Mouse (Mus musculus) cerebellum, adult 18-20 months (tissue): ENCODE results near the gene Gm20388.
"Not testable (repeated sequence)": the region's sequence is repeated elsewhere in the genome, so short reads cannot be mapped to it uniquely, and the experiment has no call there.

ENCODE experiments used
- DNase-seq, 2 experiments: peaks; one replicate each; pipeline ENCODE4 v3.0.0; 2021

The Gm20388 gene

DNA sequence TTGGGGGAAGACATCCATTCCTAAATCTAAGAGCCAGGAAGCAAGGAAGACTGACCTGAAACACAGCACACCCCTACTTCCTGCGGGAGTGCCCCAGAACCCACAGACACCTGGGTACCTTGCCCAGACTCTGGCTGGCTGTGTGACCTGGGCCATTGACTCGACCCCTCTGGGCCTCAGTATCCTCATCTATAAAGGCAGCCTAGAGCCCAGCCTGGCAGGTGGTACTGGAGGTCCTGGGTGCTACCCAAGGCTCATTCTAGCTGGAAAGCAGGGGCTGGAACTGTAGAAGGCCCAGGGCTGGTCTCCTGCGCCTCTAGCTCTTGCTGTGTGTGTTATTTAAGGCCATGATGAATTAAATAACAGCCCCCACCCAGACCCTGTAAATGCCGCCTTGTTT lies 1743.5 kb downstream of the Gm20388 start:
- DNase-seq = no peak

DNA sequence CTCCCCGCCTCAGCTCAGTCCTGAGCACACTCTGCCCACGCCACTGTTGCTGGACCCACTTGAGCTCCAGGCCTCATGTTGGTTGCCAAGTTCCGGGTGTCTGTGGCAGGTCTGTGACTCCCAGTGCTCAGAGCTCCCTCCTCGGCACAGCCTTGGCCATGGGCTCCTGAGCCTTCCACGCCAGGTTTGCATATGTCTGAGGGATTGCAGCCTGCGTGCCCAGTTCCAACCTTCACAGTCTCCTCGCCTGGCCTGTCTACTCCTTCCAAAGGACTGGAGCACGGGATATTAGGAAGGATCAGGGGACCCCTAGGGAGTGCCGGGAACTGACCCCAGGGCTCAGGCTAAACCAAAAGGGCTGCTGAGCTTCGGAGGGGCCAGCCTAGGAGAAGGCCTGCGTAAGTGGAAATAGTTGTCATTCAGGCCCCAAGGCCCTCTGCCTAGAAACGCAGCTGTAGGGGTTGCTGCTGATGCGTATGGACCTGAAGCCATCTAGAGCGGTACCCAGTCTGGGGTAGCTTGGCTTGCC lies 1744.4 kb downstream of the Gm20388 start:
- peak in 1 of 2 experiments; percentile 35 for DNase-seq

DNA sequence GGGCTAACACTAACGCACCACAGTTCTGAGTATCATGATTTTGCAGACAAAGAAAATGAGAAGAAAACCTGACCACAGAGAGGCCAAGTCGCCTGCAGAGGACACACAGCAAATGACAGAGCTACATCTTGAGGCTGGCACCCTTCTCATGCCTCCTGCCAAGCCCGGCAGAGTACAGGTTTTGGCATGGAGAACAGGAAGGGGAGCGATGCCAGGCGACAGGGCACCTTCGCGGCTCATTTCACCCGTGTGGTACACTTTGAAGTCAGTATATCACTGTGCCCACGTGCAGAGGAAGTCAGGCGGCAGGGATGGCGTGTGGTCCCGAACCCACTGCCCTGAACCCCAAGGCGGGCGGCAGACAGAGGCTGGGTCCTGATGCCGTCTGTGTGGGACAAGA lies 1750.0 kb downstream of the Gm20388 start:
- peak; percentile 47 to 51 for DNase-seq

DNA sequence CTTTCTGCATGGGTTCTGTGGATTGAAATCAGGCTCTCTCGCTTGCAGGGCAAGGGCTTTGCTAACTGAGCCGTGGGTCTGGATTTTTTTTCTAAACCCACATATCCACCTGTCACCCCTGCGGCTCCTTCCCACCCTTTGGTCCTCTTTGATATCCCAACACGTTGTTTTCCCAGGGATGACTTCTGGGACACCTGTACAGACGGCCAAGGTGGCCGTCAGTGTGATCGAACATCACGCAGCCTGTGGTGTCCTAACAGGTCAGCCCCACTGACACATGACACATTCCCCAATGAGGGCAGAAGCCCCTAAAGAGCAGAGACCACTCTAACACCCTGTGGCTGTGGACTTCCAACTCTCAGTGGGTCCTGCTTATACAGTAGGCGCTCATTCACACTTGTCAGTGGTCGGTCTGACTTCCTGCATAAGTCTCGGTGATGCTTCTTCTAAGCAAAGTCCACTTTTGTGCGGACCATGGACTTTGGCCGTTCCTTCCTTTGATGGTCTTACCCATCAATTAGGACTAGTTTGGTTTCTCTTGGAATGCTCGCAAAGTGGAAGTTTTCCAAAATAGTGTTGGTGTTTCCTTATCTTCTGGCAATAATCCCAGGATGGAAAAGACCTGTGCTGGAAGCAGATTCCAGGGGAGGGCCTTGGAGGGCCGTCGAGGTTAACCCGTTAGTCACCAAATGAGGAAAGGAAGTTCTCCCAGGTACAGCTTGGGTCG lies 1751.2 kb downstream of the Gm20388 start:
- DNase-seq = no peak

DNA sequence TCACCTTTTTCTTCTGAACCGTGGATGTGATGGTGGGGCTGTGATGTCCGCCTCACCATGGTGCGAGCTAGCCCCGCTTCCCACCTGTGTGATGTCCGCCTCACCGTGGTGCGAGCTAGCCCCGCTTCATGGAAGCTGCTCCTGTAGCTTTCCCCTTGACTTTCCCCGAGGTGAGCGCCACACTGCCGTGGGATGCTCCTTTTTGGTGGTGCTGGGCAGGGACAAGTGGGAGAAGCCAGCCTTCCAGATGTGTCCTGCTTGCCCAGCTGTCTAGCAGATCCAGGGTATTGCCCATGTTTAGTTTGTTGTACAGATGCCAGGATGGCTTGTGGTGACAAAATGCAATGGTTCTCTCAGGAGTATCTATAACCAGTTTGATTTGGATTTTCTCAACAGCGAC lies 1752.5 kb downstream of the Gm20388 start:
- DNase-seq = no peak

DNA sequence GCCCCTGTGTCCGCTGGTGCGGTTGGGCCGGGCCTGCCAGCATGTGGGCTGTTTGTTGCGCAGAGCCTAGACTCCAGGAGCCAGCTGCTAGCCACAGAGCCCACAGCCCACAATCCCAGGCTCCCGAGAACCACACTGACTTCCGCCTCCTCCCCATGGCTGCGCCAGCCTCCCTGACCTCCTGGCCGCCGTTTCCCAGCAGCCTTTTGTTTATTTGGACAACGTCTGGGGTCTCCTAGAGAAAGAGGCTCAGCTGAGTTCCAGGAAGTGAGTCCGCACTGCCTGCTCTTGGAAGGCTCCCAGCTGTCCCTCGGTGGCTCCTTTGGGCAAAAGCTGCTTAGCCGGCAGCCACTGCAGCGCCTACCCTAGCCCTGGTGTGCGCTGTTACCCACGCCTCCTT lies 1754.7 kb downstream of the Gm20388 start:
- DNase-seq = no peak

DNA sequence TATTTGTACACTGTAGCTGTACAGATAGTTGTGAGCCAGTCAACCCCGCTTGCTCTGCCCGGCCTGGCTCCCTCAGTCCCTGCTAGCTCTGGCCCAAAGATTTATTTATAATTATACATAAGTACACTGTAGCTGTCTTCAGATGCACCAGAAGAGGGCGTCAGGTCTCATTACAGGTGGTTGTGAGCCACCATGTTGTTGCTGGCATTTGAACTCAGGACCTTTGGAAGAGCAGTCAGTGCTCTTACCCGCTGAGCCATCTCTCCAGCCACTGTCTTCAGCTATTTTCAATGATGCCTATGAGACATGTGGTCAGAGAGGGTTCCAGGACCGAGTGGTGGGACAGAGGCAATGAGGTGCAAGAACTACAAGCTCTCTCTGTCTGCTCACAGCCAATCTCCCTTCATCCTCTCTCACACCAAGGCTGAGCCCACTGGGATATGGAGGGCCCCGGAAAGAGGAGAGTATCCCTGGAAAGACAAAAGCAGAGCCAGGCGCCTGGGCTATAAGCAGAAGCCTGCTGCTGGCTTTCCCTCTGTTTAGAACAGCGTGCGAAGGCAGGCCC lies 1757.4 kb downstream of the Gm20388 start:
- not testable (repeated sequence) for DNase-seq

DNA sequence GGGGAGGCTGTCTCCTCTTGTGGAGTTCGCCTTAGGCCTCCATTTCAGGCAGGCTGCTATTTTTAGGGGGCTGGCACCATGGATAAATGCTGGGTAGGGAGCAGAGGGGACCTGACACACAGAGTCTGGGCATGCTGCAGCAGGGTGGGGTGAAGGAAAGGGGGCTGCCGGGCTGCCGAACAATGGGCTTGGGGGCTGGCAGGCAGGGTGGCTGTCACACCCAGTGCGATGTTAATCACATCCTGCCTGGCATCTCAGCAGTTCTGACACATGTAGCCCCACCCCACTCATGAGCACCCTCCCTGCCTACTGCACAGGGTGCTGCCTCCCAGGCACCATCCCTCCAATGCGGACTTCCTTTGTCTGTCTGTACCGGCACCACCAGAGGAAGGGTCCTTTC lies 1757.9 kb downstream of the Gm20388 start:
- no peak for DNase-seq

DNA sequence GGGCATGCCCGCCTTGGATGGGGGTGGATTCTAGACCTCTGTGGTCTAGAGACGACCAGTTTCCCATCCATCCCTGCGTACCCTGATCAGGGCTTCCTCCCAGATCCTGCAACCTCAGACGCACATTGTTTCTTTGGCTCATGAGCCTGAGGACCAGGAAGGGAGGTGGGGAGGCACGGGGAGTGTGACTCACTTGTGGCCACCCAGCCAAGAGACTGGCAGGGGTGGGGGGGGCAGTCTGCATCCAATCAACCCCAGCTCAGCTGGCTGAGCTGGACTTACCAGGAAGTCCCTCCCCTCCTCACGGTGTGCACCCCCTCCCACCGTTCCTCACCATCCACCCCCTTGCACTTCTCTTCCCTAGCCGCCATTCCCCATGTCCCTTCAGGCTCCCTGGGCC lies 1758.6 kb downstream of the Gm20388 start:
- no peak for DNase-seq

DNA sequence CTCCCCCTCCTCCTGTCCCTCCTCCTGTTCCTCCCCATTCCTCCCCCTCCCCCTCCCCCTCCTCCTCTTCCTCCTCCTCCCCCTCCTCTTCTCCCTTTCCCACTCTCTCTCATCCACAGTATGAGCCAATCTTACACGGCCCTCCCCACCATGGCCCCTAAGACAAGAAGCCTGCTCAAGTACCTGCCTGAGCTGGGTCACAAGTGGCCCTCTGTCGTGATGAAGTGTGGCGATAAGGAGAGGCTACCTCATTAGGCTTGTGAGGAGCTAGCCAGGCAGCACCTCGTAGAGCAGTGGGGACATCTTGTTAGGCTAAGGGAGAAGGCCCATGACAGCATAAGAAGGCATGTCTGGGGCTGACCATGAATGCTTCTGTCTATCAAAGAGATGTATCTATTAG lies 1762.5 kb downstream of the Gm20388 start:
- no peak for DNase-seq

DNA sequence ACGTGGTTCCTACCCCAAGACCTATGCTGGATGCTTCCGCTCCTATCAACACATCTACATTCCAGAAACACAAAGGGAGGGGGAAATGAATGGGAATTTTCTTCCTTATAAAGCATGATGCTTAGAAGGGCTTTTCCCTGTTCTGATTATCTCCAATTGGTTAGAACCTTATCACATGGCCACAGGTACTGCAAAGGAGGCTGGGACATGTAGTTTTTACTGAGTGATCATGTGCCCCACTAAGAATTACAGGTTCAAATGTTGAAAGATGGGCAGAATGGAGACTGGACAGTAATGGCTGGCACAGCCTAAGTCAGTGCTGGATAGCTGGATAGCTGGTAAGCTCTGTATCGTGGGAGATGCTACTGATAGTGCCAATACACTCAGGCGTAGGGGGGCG lies 1763.3 kb downstream of the Gm20388 start:
- peak in 1 of 2 experiments; percentile 51 for DNase-seq

DNA sequence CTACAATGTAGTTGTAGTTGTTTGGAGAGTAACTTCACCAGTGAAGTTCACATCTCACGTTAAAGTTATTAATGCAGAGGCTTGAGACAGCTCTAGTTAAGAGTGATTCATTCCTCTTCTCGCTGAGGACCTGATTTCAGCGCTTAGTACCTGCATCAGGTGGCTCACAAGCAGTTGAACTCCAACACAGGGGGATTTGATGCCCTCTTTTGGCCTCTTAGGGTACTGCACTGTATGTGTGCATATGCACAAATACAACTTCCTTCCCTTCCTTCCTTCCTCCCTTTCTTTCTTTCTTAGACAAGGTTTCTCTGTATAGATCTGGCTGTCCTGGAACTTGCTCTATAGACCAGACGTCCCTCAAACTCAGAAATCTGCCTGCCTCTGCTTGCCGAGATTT lies 1763.9 kb downstream of the Gm20388 start:
- no peak for DNase-seq

DNA sequence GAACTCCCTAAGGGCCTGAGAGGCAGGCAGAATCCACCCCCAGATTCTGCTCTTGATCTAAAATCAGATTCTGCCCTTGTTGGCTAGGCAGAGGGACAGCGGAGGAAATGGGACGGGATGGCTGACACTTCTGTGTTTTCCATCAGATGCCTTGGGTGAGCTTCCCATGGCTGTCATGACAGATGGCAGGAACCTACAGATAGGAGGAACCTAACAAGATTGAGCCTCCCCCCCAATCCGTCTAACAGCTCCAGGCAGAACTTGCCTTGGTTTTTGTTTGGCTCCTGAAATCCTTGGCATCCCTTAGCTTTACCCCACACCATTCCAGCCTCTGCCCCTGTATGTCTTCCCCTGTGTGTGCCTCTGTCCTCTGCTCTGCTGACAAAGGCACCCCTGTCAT lies 1764.5 kb downstream of the Gm20388 start:
- DNase-seq = no peak

DNA sequence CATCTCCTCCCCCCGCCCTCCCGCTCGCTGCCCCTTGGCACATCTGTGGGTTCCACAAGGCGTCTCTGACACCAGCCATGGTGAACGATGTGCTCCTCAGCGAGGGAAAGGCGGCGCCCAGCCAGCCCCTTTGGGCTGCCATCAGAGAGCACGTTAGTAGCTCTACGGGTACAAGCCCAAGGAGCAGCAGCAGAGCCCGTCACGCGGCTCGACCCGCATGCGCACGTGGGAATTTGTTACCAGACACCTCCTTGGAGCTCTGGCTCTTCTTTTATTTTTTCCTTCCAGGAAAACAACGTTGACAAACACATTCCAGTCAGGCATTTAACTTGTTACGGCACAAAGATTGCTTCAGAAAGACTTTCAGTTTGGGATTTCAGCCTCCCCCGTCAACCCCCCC lies 1765.1 kb downstream of the Gm20388 start:
- no peak for DNase-seq

DNA sequence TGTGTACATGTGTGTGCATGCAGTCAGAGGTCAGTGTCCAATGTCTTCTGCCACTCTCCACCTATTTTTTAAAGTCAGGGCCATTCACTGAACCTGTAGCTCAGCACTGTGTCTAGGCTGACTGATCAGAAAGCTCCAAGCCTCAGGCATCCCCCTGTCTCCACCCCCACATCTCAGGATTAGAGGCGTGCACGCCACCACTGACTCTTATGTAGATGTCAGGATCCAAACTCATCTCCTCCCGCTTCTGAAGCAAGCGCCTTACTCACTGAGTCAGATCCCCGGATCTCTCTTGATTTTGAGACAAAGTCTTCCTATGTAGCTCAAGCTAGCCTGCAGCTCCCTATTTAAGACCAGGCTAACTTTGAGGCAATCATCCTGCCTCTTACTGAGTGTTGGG lies 1768.1 kb downstream of the Gm20388 start:
- DNase-seq = no peak

DNA sequence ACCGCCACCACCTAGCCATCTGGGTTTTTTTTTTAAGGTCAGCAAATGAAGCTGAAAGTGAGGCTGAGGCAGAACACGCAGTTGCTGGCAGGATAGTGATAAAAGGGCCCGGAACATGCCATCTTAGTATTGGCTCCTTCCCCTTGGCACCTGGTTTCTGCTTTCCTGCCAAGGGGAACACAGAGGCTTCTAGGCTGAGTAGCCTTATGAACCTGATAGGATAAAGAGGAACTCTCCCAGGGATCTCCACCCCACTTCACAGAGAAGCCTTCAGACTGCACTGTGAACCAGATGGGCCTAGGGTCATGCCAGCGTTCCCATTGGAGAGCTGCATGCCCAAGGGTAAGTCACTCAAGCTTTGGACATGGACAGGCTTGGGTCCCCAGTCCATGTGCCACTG lies 1770.3 kb downstream of the Gm20388 start:
- peak; percentile 72 to 73 for DNase-seq

DNA sequence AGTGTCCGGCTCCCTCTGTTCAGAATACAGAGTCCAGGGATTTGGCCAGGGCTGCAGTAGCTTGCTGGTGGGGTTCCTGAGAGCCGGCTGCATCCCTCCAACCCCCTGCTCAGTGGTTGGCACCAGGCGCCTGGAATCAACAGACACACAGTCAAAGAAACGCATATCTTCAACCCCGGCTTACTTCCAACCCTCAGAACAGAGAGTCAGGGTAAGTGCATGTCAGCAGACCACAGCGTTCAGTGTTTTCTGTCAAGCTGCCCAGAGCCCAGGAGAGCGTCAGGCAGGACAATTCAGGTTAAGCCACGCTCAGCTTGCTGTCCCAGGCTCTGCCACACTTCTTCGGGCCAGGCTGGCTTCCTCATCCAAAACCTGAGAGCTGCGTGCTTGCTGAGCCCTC lies 1770.8 kb downstream of the Gm20388 start:
- peak; percentile 61 to 62 for DNase-seq

DNA sequence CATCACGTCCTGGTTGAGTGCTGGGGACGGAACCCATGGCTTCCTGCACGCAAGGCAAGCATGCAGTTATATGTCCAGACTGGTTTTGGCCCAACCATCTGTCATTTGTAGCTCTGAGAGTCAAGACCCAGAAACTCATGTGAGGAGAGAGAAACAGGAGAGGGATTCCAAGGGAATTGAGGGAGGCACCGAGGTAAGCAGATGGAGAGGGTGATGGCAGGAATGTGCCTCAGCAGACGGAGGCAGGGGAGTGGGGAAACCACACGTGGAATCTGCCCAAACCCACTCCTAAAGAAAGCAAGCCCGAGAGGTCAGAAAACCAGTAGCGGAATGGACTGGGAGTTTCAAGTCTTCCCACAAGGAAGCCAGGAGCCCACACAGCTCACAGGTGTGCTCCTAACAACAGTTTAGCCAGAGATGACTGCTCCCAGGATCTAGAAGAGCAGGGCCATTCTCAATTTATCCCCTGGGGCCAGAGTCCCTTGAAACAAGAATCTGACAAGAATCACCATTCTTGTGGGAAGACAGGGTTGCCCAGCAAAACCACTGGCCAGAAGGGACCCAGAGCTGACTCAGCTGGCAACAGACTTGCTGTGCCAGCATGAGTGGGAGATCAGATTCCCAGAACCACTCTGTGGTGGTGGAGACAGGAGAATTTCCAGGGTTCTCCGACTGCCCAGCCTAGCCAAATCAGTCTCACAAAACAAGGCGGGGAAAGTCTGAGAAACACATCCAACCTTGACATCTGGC lies 1772.6 kb downstream of the Gm20388 start:
- no peak for DNase-seq

DNA sequence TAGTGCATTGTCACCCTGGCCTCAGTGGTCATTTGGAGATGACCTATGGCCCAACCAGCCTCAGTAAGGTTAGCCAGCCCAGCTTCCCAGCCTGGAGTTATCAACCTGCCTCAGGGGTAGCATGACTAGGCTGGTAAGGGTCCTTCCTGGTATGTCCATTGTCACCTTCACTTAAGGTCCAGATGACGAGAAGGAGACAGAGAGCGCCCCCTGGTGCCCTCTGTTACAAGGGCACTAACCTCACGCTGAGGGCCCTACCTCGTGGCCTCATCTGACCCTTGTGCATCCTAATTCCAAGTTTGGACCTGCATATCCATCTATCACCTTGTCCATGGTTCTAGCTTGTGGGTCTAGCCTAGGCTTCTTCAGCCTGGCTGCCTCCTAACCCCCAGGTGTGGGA lies 1774.8 kb downstream of the Gm20388 start:
- DNase-seq = peak; percentile 69 to 79

DNA sequence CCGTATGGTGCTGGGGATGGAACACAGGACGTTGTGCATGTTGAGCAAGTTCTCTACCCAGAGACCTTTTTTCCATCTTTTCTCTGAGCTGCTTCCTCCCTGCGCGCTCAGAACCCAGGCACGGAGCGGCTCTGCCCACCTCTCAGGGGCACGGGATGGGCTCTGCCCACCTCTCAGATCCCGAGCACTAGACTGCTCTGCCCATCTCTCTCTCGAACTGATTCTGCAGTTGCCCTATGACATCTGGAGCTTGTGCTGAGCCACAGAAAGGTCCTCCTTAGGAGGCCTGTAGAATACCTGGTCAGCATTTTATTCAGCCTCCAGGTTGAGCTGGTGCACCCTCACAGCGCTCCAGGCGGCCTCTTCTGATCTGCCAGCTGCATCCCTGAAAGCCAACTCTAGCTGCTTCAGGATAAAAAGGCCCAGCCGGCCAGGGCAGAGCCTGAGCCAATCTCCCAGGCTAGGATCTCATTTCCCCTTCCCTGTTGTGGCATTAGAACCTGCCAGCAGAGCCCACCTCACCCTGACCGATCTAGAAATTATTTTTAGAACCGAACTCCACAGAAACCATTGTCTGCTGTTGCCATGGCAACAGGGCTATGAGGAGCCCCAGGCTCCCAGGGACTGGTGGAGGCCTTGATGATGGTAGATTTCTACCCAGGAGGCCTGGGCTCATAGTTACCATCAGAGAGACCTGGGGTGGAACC lies 1777.0 kb downstream of the Gm20388 start:
- peak in 1 of 2 experiments; percentile 46 for DNase-seq

DNA sequence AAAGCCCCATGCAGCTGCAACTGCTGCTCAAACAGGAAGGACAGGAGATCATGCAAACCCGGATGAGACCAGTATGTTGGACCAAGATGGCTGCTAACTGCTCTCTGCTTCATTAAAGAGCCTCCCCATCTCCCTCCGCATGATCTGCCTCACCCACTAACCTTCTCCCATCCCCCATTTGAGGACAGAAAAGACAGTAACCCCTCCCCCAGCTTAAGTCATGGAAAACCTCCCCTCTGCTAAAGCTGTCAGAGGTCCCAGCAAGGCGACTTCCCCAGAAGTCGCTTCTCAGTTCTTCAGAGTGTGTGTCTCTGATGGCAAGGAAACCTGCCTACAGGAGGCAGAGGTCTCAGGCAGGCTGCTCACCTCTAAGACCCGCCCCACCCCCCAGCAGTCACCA lies 1777.9 kb downstream of the Gm20388 start:
- DNase-seq = no peak

DNA sequence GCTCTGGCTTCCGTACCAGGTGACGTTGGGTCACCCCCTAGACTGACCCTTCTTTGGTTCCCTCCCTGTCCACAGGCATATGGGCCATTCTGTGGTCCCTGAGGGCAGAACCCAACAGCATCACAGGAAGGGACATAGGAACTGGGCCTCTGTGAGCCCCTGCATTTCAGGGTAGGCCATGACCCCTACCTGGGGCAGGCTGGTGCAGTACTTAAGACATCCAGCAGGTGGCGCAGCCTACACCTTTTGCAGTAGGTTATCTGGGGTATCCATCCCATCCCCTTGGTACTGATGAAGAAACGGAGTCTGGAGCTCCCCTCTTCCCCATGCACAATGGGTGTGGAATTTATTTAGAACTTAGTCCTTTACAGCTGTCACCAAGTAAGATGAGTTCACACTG lies 1783.8 kb downstream of the Gm20388 start:
- DNase-seq = peak; percentile 75 to 85

DNA sequence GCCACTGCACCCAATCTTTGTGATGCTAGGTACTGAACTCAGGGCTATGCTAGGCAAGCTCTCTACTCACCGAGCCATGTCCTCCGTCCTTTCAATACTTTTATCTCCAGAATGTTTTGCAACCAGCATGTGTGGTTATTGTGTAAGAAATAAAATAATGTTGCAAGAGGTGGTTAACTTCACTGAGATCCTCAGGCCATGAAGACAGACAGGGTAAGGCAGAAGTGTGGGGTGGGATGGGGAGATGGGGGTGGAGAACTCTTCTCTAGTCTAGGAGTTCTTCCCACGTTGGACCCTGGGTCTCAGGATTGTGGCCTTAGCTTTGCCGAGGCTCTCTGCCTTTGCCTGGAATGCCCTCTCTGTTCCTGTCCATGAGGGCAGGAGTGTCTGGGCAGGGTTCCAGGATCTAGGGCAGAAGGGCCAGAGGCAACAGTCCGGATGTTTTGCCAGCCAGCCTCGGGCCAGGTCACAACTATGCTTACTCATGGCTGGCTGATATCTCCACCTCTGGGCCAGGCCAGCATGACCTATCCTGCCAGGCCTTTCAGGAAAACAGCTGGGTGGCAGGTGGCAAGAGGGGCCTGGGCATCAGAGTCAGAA lies 1785.0 kb downstream of the Gm20388 start:
- DNase-seq = peak in 1 of 2 experiments; percentile 44
